Mouse (Mus musculus) ES-Bruce4 (cell line): ENCODE measurements around the gene Phldb2. TPM values are rescaled to one million over a fixed set of nuclear protein-coding genes. Genes with fewer than 3 reads are reported as not detected.

Experiments used
- H3K27ac ChIP-seq: 2 replicates; pipeline ENCODE4 v1.5.1; 2012; ENCODE audit warnings: low read length, inconsistent platforms; ENCODE audit not compliant: insufficient read depth
- H3K27me3 ChIP-seq: 2 replicates; pipeline ENCODE4 v1.6.1; 2012; ENCODE audit warnings: mild to moderate bottlenecking, low read length, inconsistent platforms; ENCODE audit not compliant: control insufficient read depth, poor library complexity, insufficient read depth, severe bottlenecking
- H3K36me3 ChIP-seq: 2 replicates; pipeline ENCODE4 v1.6.1; 2012; ENCODE audit warnings: inconsistent platforms, mild to moderate bottlenecking, low read length, moderate library complexity; ENCODE audit not compliant: control insufficient read depth, poor library complexity, insufficient read depth, severe bottlenecking
- H3K4me1 ChIP-seq: one replicate; pipeline ENCODE4 v1.8.1; 2011; ENCODE audit warnings: low read length; ENCODE audit not compliant: control insufficient read depth, insufficient read depth
- H3K4me3 ChIP-seq: 2 replicates; pipeline ENCODE4 v1.5.1; 2011; ENCODE audit warnings: low read depth, mild to moderate bottlenecking, low read length
- H3K9ac ChIP-seq: 2 replicates; pipeline ENCODE4 v1.6.1; 2012; ENCODE audit warnings: low read depth, mild to moderate bottlenecking, inconsistent platforms; ENCODE audit not compliant: poor library complexity, severe bottlenecking
- H3K9me3 ChIP-seq: replicated peaks from 2 replicates; pipeline ENCODE4 v1.6.1; 2012; ENCODE audit warnings: mild to moderate bottlenecking, low read length, inconsistent platforms; ENCODE audit not compliant: control insufficient read depth, poor library complexity, insufficient read depth, severe bottlenecking
- CTCF ChIP-seq: IDR thresholded peaks from one replicate; pipeline ENCODE4 v1.8.1; 2011; ENCODE audit warnings: low read depth, low read length
- EP300 ChIP-seq: IDR thresholded peaks from 2 replicates; pipeline ENCODE4 v1.6.1; 2011; ENCODE audit warnings: low read depth, low read length; ENCODE audit not compliant: insufficient read depth
- POLR2A ChIP-seq: IDR thresholded peaks from one replicate; pipeline ENCODE4 v1.8.1; 2011; ENCODE audit warnings: low read length; ENCODE audit not compliant: insufficient read depth
- polyA plus RNA-seq: library from polyadenylated mRNA; stranded (reverse); fragments of >200 nt; gene quantifications from 2 replicates; pipeline ENCODE4 v1.2.4, GENCODE M21; 2011; ENCODE audit warnings: low read depth; ENCODE audit not compliant: missing spikeins, insufficient read depth, insufficient read length

Gene Phldb2
- polyA plus RNA-seq, 1 experiment: 60.9 TPM

DNA sequence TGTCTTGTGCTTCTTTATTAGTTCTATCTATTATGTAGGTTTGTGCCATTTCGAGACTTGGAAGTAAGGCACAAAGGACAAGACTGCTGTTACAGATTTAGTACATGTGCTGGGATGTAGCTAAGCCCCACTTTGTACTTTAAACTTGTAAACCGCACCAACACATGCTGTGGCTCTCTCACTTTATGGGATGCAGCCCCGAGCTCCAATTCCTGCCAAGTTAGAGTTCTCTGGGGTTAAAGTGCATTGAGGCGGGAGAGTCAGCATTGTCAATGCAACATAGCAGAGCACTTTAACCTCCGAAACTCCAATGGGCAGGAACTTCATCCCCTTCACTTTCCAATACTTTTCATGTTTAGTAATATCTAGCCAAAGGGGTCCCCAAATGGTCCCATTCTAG lies 224.2 kb downstream of the Phldb2 start:
- Histone ChIP-seq H3K4me3 (no peak overlapping the region), H3K27ac (no peak overlapping the region), H3K36me3 (peaks cover 12% of the 10 kb centered on the region), H3K9ac (no peak overlapping the region), H3K4me1 (no peaks in the 10 kb centered on the region), H3K9me3 (no peaks in the 10 kb centered on the region), H3K27me3 (no peaks in the 10 kb centered on the region)
- TF ChIP-seq POLR2A (no peak), CTCF (no peak), EP300 (no peak)

DNA sequence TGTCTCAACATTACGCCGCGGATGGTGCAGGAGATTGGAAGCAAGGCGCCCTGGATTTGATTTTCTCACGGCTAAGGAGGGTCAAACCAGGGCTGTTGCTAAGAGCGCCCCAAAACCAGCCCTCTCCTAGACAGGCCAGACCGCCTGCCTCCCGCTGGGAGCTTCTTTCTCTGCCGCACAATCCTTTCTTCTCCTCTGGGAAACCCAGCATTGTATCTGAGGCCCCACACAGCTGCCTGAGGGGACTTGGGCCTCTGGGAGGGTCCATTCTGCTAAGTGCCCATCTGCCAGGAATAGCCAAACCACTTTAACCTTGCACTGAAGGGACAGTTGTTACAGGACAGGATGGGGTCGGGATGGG lies 228.7 kb downstream of the Phldb2 start:
- Histone ChIP-seq H3K9me3 (no peaks in the 10 kb centered on the region), H3K36me3 (no peaks in the 10 kb centered on the region), H3K27me3 (no peaks in the 10 kb centered on the region), H3K27ac (peak overlapping the region; percentile 7; the same call in 1 of the 2 replicates), H3K9ac (peak overlapping the region; percentile 51), H3K4me1 (no peaks in the 10 kb centered on the region), H3K4me3 (peak overlapping the region; percentile 74)
- TF ChIP-seq EP300 (peak; percentile 83), CTCF (no peak)

DNA sequence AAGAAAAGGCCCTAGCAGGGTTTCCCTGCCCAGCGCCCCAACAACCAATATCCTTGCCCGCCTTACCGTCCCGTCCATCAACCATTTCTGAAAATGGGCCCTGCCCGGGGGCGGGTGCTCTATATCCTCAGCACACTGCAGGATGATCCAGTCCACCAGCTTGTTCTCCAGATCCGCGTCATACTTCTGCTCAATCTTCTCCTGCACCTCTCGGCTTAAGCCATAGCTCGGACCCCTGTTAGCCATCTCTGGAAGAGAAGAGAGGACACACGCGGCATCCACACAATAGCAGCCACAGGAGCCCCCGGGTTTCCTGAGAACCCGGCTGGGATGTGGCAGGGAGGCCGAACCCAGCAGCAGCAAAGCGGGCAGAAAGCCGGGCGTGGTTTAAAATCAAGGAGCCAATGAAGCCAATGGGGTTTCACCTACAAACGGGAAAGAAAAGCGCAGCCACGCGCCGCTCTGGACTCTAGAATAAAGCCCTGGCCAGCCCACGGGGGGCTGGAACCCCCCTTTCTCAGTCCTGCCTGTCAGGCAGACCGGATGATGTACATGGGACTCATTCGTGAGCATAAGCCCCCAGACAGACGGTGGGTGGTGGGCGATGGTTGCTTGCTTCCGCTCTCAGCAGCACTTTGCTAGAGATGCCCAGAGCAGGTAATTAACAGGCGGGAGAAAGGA lies 229.2 kb downstream of the Phldb2 start, which contains the start of gene Tagln3:
Gene Tagln3, minus strand, starts transcription at position 548 of the 681 bp plus-strand sequence.
- no peaks in the 10 kb centered on the region for H3K27me3 ChIP-seq
- no peaks in the 10 kb centered on the region for H3K36me3 ChIP-seq
- peak within 1 kb of the TSS; percentile 51 for H3K9ac ChIP-seq
- no peaks in the 10 kb centered on the region for H3K9me3 ChIP-seq
- H3K4me3 ChIP-seq: peak within 1 kb of the TSS; percentile 74
- no peak for TF ChIP-seq CTCF
- no peak for TF ChIP-seq EP300
- TF ChIP-seq POLR2A: no peak
- H3K4me1 ChIP-seq: no peaks in the 10 kb centered on the region
- H3K27ac ChIP-seq: peak within 1 kb of the TSS; percentile 7; the same call in 1 of the 2 replicates

DNA sequence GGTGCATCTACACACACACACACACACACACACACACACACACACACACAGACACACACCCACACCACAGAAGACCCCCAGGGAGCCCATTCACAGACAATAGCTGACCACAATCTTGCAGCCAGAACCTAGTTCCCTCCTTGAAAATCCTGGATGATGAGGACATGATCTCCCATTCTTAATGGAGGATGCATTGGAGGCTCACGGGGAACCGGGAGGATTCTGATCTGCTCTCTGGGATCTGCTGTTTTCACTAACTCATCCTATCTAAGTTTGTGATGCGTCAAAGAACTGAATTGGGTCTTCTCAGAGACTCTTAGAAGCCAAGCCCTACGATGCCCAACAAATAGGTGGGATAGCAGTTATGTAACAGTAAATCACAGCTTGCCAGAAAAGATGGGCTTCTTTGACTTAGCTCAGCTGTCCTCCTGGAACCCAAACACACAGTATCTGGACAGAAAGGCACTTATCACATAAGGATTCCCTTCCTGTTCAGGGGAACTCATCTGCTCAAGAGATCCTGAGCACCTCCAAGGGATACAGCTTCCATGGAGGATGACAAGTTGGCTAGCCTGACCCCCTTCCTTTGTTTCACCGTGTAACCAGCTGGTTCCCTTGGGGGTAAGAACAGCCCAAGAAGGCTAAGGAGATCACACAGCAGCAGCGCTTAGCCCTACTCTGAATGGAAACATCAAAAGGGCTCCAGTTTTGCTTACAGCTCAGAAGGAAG lies 230.1 kb downstream of the Phldb2 start:
- Histone ChIP-seq H3K9me3 (no peaks in the 10 kb centered on the region), H3K4me1 (no peaks in the 10 kb centered on the region), H3K27ac (no peak overlapping the region), H3K9ac (peak overlapping the region; percentile 51), H3K4me3 (peak overlapping the region; percentile 74), H3K27me3 (no peaks in the 10 kb centered on the region), H3K36me3 (no peaks in the 10 kb centered on the region)
- TF ChIP-seq EP300 (no peak), CTCF (no peak), POLR2A (no peak)

DNA sequence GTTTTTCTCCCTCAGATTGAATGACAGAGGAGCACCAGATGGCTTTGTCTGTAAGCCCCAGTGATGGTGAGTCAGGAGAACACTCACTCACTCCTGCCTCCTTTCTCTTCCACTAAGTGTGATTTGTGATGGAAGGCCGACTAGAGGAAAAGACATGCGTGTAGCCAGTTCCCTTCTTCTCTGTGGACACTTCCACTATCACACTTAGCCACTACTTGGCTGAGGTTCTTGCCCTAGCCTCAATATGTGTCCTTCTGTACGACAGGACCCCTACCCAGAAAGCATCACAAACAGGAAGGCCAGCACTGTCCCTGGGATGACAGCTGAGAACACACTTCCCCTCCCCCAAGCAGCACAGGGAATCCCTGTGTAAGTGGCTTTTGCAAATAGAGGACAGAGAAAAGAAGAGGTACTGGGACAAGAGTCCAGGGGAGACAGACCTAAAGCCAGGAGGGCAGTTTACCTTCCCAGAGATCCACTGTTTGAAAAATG lies 230.9 kb downstream of the Phldb2 start:
- H3K4me3 ChIP-seq: no peak overlapping the region
- no peak for TF ChIP-seq CTCF
- no peak for TF ChIP-seq EP300
- TF ChIP-seq POLR2A: no peak
- H3K9ac ChIP-seq: no peak overlapping the region
- no peaks in the 10 kb centered on the region for H3K36me3 ChIP-seq
- no peaks in the 10 kb centered on the region for H3K27me3 ChIP-seq
- no peak overlapping the region for H3K27ac ChIP-seq
- no peaks in the 10 kb centered on the region for H3K4me1 ChIP-seq
- H3K9me3 ChIP-seq: no peaks in the 10 kb centered on the region
